Mouse (Mus musculus) olfactory bulb, adult 2 months (tissue): ENCODE results near the gene Krt72.
A peak's percentile ranks its signal among the peaks of the same experiment; 100 is the strongest.

Experiments
- CTCF ChIP-seq: fragments of 200-500 bp; IDR thresholded peaks from 2 replicates; pipeline ENCODE4 v1.5.1; 2012; ENCODE audit warnings: low read depth, mild to moderate bottlenecking, low read length, moderate library complexity; ENCODE audit not compliant: insufficient read depth
- POLR2A ChIP-seq: fragments of 200-500 bp; IDR thresholded peaks from 2 replicates; pipeline ENCODE4 v1.6.1; 2012; ENCODE audit warnings: mild to moderate bottlenecking, low read depth, low read length, moderate library complexity; ENCODE audit not compliant: insufficient read depth

GRCm38 (mm10) chr15:101772711-101773081 lies 13.6 kb downstream of the Krt72 start:
- TF ChIP-seq CTCF (peak; percentile 43), POLR2A (no peak)
